Mouse (Mus musculus): ENCODE data around the gene Gmcl1.
A peak's percentile ranks its signal among the peaks of the same experiment; 100 is the strongest.

The Gmcl1 gene

GRCm38 (mm10) chr6:86665560-86666307 lies 67.4 kb downstream of the Gmcl1 start:
- no peak for DNase-seq (ENCODE audit: inconsistent age in 2 of 2, low spot score in 1 of 2)

- DNase-seq (ENCODE audit: inconsistent age in 2 of 2, low spot score in 1 of 2) = no peak
These were observed 68.1 kb downstream of the Gmcl1 start for GRCm38 (mm10) chr6:86665076-86665475.

GRCm38 (mm10) chr6:86660161-86660877 lies 72.9 kb downstream of the Gmcl1 start:
- DNase-seq (ENCODE audit: inconsistent age in 2 of 2, low spot score in 1 of 2) = no peak

- DNase-seq (ENCODE audit: inconsistent age in 2 of 2, low spot score in 1 of 2) = no peak
These were observed 74.7 kb downstream of the Gmcl1 start for GRCm38 (mm10) chr6:86658501-86658900.

- no peak for DNase-seq (ENCODE audit: inconsistent age in 2 of 2, low spot score in 1 of 2)
These were observed 78.8 kb downstream of the Gmcl1 start for GRCm38 (mm10) chr6:86654270-86654916.

- DNase-seq (ENCODE audit: inconsistent age in 2 of 2, low spot score in 1 of 2) = no peak
These were observed 80.2 kb downstream of the Gmcl1 start for GRCm38 (mm10) chr6:86653026-86653425.

GRCm38 (mm10) chr6:86646143-86646542 lies 87.0 kb downstream of the Gmcl1 start:
- DNase-seq (ENCODE audit: inconsistent age in 2 of 2, low spot score in 1 of 2) = no peak

GRCm38 (mm10) chr6:86645551-86645950 lies 87.6 kb downstream of the Gmcl1 start:
- DNase-seq (ENCODE audit: inconsistent age in 2 of 2, low spot score in 1 of 2) = peak in 1 of 2 experiments; percentile 54

GRCm38 (mm10) chr6:86644775-86645400 lies 88.3 kb downstream of the Gmcl1 start:
- DNase-seq (ENCODE audit: inconsistent age in 2 of 2, low spot score in 1 of 2) = no peak

All from adrenal gland, adult (tissue).